Mouse (Mus musculus): ENCODE measurements around the gene Agr2. TPM values are rescaled to one million over a fixed set of nuclear protein-coding genes. Genes with fewer than 3 reads are reported as not detected.

Agr2 gene
- total RNA-seq, 1 experiment, result not detected

DNA sequence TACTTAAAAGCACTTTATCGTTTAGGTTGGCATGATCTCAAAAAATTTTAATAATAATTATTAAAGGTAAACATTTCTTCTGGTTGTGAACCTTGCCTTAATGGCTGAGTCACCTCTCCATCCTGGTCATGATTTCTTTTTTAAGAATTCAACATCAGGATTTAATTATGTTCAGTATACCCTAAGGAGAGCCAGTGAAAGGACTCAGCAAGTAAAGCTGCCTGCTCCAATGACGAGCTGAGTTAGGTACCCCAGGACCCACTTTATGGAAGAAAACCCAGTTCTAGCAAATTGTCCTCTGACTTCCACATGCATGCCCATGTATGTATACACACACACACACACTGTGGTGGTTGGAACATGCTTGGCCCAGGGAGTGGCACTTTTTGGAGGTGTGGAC lies 54.9 kb downstream of the Agr2 start:
- no peak for DNase-seq (ENCODE audit: low read depth, low spot score)
- TF ChIP-seq ZC3H11A (IDR thresholded peaks at IDR 0.05; ENCODE audit: borderline replicate concordance, low read depth, low read length), result no peak
- TF ChIP-seq MAFK (IDR thresholded peaks at IDR 0.05; ENCODE audit: insufficient read depth, low read depth, low read length), result no peak
- TF ChIP-seq CHD2 (IDR thresholded peaks at IDR 0.05; ENCODE audit: low read depth, low read length), result no peak
- TF ChIP-seq ZNF384 (IDR thresholded peaks at IDR 0.05; ENCODE audit: low read depth, low read length), result no peak
- no peak for TF ChIP-seq HCFC1 (IDR thresholded peaks at IDR 0.05; ENCODE audit: borderline replicate concordance, insufficient read depth, low read length)
- Histone ChIP-seq H3K27ac (ENCODE audit: insufficient read depth, low read depth, low read length, poor library complexity, severe bottlenecking) (no peak overlapping the region), H3K9me3 (ENCODE audit: control insufficient read depth, insufficient read depth, low read depth, low read length) (no peaks in the 10 kb centered on the region), H3K36me3 (ENCODE audit: control insufficient read depth, insufficient read depth, low read length, poor library complexity, severe bottlenecking) (no peaks in the 10 kb centered on the region), H3K4me1 (ENCODE audit: control insufficient read depth in 2 of 2, insufficient read depth in 2 of 2, low read length in 2 of 2, poor library complexity in 1 of 2) (peaks cover 0 to 2% of the 10 kb centered on the region in 2 experiments; a peak in 1 of 4 replicates), H3K9ac (ENCODE audit: insufficient read depth, low read depth, low read length, poor library complexity, severe bottlenecking) (no peak overlapping the region), H3K4me3 (ENCODE audit: insufficient read depth in 1 of 2, low read depth in 1 of 2, low read length in 2 of 2, poor library complexity in 1 of 2, severe bottlenecking in 1 of 2) (no peak overlapping the region)
- in situ Hi-C loops (cut with MboI; ENCODE audit: low sequenced_read_pairs in 2 of 2, unreplicated experiment in 2 of 2), result no loop called here

GRCm38 (mm10) chr12:36050276-36050675 lies 57.6 kb downstream of the Agr2 start:
- no peak overlapping the region for H3K27ac ChIP-seq (ENCODE audit: insufficient read depth, low read depth, low read length, poor library complexity, severe bottlenecking)
- in situ Hi-C loops (cut with MboI; ENCODE audit: low sequenced_read_pairs in 2 of 2, unreplicated experiment in 2 of 2), result no loop called here

More at GRCm38 (mm10) chr12:36050276-36050675, 57.6 kb downstream of the Agr2 start:
- Histone ChIP-seq H3K36me3 (ENCODE audit: control insufficient read depth, insufficient read depth, low read length, poor library complexity, severe bottlenecking) (no peaks in the 10 kb centered on the region), H3K4me1 (ENCODE audit: control insufficient read depth in 2 of 2, insufficient read depth in 2 of 2, low read length in 2 of 2, poor library complexity in 1 of 2) (peaks cover 0 to 2% of the 10 kb centered on the region in 2 experiments; a peak in 1 of 4 replicates), H3K4me3 (ENCODE audit: insufficient read depth in 1 of 2, low read depth in 1 of 2, low read length in 2 of 2, poor library complexity in 1 of 2, severe bottlenecking in 1 of 2) (no peak overlapping the region), H3K9ac (ENCODE audit: insufficient read depth, low read depth, low read length, poor library complexity, severe bottlenecking) (no peak overlapping the region), H3K9me3 (ENCODE audit: control insufficient read depth, insufficient read depth, low read depth, low read length) (no peaks in the 10 kb centered on the region)
- TF ChIP-seq CHD2 (IDR thresholded peaks at IDR 0.05; ENCODE audit: low read depth, low read length), result no peak
- TF ChIP-seq HCFC1 (IDR thresholded peaks at IDR 0.05; ENCODE audit: borderline replicate concordance, insufficient read depth, low read length), result no peak
- no peak for TF ChIP-seq MAFK (IDR thresholded peaks at IDR 0.05; ENCODE audit: insufficient read depth, low read depth, low read length)
- TF ChIP-seq ZC3H11A (IDR thresholded peaks at IDR 0.05; ENCODE audit: borderline replicate concordance, low read depth, low read length), result no peak
- no peak for TF ChIP-seq ZNF384 (IDR thresholded peaks at IDR 0.05; ENCODE audit: low read depth, low read length)
- DNase-seq (ENCODE audit: low read depth, low spot score), result no peak

Other genes with a start within 250 kb of the Agr2 start
- gene Agr3, start 67.3 kb upstream of the Agr2 start, total RNA-seq (2012; rRNA removed), result not detected in 2 replicates
- 31.9 and 39.3 TPM in 2 replicates for gene Tspan13, start 49.6 kb downstream of the Agr2 start, total RNA-seq (2012; rRNA removed)
- 18.2 and 21.2 TPM in 2 replicates for gene Ankmy2, start 164.2 kb downstream of the Agr2 start, total RNA-seq (2012; rRNA removed)
- 176 and 241 TPM in 2 replicates for gene Bzw2, start 165.2 kb downstream of the Agr2 start, total RNA-seq (2012; rRNA removed)